13 mouse cellular contexts compared by ENCODE assay signal in the genomic region with DNA sequence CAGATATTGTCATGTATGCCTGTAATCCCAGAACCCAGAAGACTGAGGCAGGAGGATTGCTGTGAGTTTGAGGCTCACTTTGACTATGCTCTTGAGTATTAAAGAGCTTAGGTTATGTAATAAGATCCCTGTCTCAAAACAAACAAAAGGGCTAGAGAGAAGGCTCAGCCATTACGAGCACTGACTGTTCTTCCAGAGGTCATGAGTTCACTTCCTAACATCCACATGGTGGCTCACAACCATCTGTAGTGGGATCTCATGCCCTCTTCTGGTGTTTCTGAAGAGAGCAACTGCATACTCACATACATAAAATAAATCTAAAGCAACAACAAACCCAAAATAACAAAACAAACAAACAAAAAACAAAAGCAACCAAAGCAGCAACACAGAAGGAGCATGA. TPM values are rescaled to one million over a fixed set of nuclear protein-coding genes. Genes with fewer than 3 reads are reported as not detected.
DNase-seq lines count a peak whose midpoint lies in the region; ATAC-seq and TF ChIP-seq lines count a peak whose summit lies in the region.
"Had no signal": no experiment of that assay in that cellular context is flagged by ENCODE, and none has a peak within 500 bp of the region (broad histone marks: within the 10 kb centered on the region; RNA-seq: fewer than 3 reads in every experiment).

No protein-coding gene starts in this region.

- H3K4me2 ChIP-seq in heart, embryonic 15.5 days, result no peak overlapping the region
- no peak overlapping the region for H3K4me2 ChIP-seq in liver, embryonic 14.5 days (ENCODE audit: low read depth)
- H3K4me2 ChIP-seq in liver, embryonic 11.5 days, result no peak overlapping the region
- H3K4me2 ChIP-seq: forebrain, embryonic 13.5 days; limb, embryonic 13.5 days had no signal

- peak overlapping the region; percentile 89 for H3K27ac ChIP-seq in heart, embryonic 15.5 days
- no peak overlapping the region for H3K27ac ChIP-seq in liver, embryonic 14.5 days
- no peak overlapping the region for H3K27ac ChIP-seq in liver, embryonic 11.5 days (ENCODE audit: low read depth, low read length)
- H3K27ac ChIP-seq: forebrain, embryonic 13.5 days; limb, embryonic 13.5 days had no signal

- 63% methylated on average over 1 of the region's 1 CpGs for WGBS in heart, embryonic 15.5 days
- 55% methylated on average over 1 of the region's 1 CpGs for WGBS in liver, embryonic 14.5 days (ENCODE audit: insufficient replicate concordance)
- 36% methylated on average over 1 of the region's 1 CpGs for WGBS in liver, embryonic 11.5 days

- no peaks in the 10 kb centered on the region for H3K9me3 ChIP-seq in heart, embryonic 15.5 days (replicated peaks)
- H3K9me3 ChIP-seq in liver, embryonic 14.5 days (ENCODE audit: control insufficient read depth, low read length), result no peaks in the 10 kb centered on the region
- no peaks in the 10 kb centered on the region for H3K9me3 ChIP-seq in liver, embryonic 11.5 days (ENCODE audit: control insufficient read depth, low read length)
- H3K9me3 ChIP-seq: forebrain, embryonic 13.5 days; limb, embryonic 13.5 days had no signal

- H3K27me3 ChIP-seq in heart, embryonic 15.5 days, result no peaks in the 10 kb centered on the region
- H3K27me3 ChIP-seq in liver, embryonic 14.5 days (ENCODE audit: control insufficient read depth, insufficient read depth, low read length), result no peaks in the 10 kb centered on the region
- H3K27me3 ChIP-seq in liver, embryonic 11.5 days (replicated peaks; ENCODE audit: control insufficient read depth, insufficient read depth, low read length), result no peaks in the 10 kb centered on the region
- H3K27me3 ChIP-seq in splenic B cell, adult 2 months (ENCODE audit: control insufficient read depth, insufficient read depth, low read length, poor library complexity, severe bottlenecking), result no peaks in the 10 kb centered on the region
- H3K27me3 ChIP-seq: forebrain, embryonic 13.5 days; limb, embryonic 13.5 days; Patski had no signal

- no peak overlapping the region for H3K9ac ChIP-seq in heart, embryonic 15.5 days
- no peak overlapping the region for H3K9ac ChIP-seq in liver, embryonic 14.5 days (replicated peaks)
- H3K9ac ChIP-seq in liver, embryonic 11.5 days (ENCODE audit: low read depth, low read length), result no peak overlapping the region
- H3K9ac ChIP-seq: forebrain, embryonic 13.5 days; limb, embryonic 13.5 days had no signal

- peak; percentile 20 for DNase-seq in embryo, embryonic 10.5 days (ENCODE audit: low spot score)
- DNase-seq in embryo, embryonic 11 days, result no peak
- no peak for DNase-seq in heart, postnatal 4 days
- no peak for DNase-seq in liver, embryonic 14.5 days (ENCODE audit: low read depth in 3 of 3, low spot score in 3 of 3)
- no peak for DNase-seq in liver, embryonic 11.5 days (ENCODE audit: low spot score)
- peak; percentile 29 for DNase-seq in splenic B cell, adult 2 months (ENCODE audit: low read depth, low spot score)
- DNase-seq in ovary, postnatal 36 days (ENCODE audit: low spot score), result no peak
- DNase-seq: heart, postnatal 36 days; right cerebral cortex, postnatal 4 days had no signal

- no peak overlapping the region for H3K4me3 ChIP-seq in heart, embryonic 15.5 days
- H3K4me3 ChIP-seq in liver, embryonic 14.5 days (ENCODE audit: insufficient read depth in 1 of 2, low read depth in 2 of 2, low read length in 2 of 2), result no peak overlapping the region
- no peak overlapping the region for H3K4me3 ChIP-seq in liver, embryonic 11.5 days (ENCODE audit: low read depth, low read length)
- H3K4me3 ChIP-seq: forebrain, embryonic 13.5 days; limb, embryonic 13.5 days had no signal

- TF ChIP-seq EP300 in liver, embryonic 14.5 days (IDR thresholded peaks at IDR 0.05; ENCODE audit: low read depth), result no peak

- 0 out of 2 replicates have a peak, but pooled peaks cover 3% of the 10 kb centered on the region for H3K36me3 ChIP-seq in heart, embryonic 15.5 days
- H3K36me3 ChIP-seq in liver, embryonic 14.5 days (replicated peaks; ENCODE audit: control insufficient read depth, insufficient read depth, low read depth), result no peaks in the 10 kb centered on the region
- H3K36me3 ChIP-seq in liver, embryonic 11.5 days (ENCODE audit: control insufficient read depth, insufficient read depth, low read length), result no peaks in the 10 kb centered on the region
- H3K36me3 ChIP-seq in splenic B cell, adult 2 months (ENCODE audit: control insufficient read depth, insufficient read depth, low read length, poor library complexity, severe bottlenecking), result peaks cover 26% of the 10 kb centered on the region

- TF ChIP-seq CTCF in liver, embryonic 14.5 days (IDR thresholded peaks at IDR 0.05; ENCODE audit: low read depth), result peak; percentile 27; the same call in 1 of the 2 replicates

- no peak for ATAC-seq in heart, embryonic 15.5 days (replicated peaks; ENCODE audit: insufficient number of reproducible peaks, insufficient read depth, low FRiP score, low read depth)
- ATAC-seq in liver, embryonic 14.5 days (ENCODE audit: insufficient read depth), result no peak
- ATAC-seq in liver, embryonic 11.5 days (replicated peaks; ENCODE audit: low FRiP score), result no peak
- ATAC-seq: forebrain, embryonic 13.5 days; Patski had no signal

- H3K4me1 ChIP-seq in heart, embryonic 15.5 days (replicated peaks), result peaks cover 21% of the 10 kb centered on the region
- H3K4me1 ChIP-seq in liver, embryonic 14.5 days (replicated peaks; ENCODE audit: control insufficient read depth in 2 of 2, insufficient read depth in 2 of 2, low read length in 1 of 2), result no peaks in the 10 kb centered on the region
- no peaks in the 10 kb centered on the region for H3K4me1 ChIP-seq in liver, embryonic 11.5 days (replicated peaks; ENCODE audit: control insufficient read depth, insufficient read depth, low read length)
- H3K4me1 ChIP-seq: forebrain, embryonic 13.5 days; limb, embryonic 13.5 days had no signal

RNA-seq across cellular contexts. Expression of a gene that starts 21.7 kb away (rescaled TPM):
- polyA plus RNA-seq in heart, embryonic 15.5 days (2015; fragmentation: Nextera tagmentation; extraction: Ambion mirVana), result 32.9 and 33.3 TPM in 2 replicates
- 10 to 100 TPM; 26.4 to 33.4 TPM for total RNA-seq in heart, postnatal 4 days (2021)
- 28.8 and 31.4 TPM in 2 replicates for polyA plus RNA-seq in liver, embryonic 14.5 days (2012; rRNA removed)
- polyA plus RNA-seq in liver, embryonic 14.5 days (2014; fragmentation: Nextera tagmentation; extraction: Ambion mirVana), result 38.1 and 44.2 TPM in 2 replicates
- polyA plus RNA-seq in liver, embryonic 11.5 days (2014; fragmentation: Nextera tagmentation; extraction: Ambion mirVana), result 4.7 and 5.7 TPM in 2 replicates

RNA-seq across cellular contexts. Expression of a gene that starts 23.9 kb away (rescaled TPM):
- 8.0 and 8.9 TPM in 2 replicates for polyA plus RNA-seq in heart, embryonic 15.5 days (2015; fragmentation: Nextera tagmentation; extraction: Ambion mirVana)
- 10 to 100 TPM; 13.8 to 14.9 TPM for total RNA-seq in heart, postnatal 4 days (2021)
- polyA plus RNA-seq in liver, embryonic 14.5 days (2012; rRNA removed), result 2.2 and 3.7 TPM in 2 replicates
- 5.8 and 6.5 TPM in 2 replicates for polyA plus RNA-seq in liver, embryonic 14.5 days (2014; fragmentation: Nextera tagmentation; extraction: Ambion mirVana)
- polyA plus RNA-seq in liver, embryonic 11.5 days (2014; fragmentation: Nextera tagmentation; extraction: Ambion mirVana), result 15.8 and 16.5 TPM in 2 replicates

Comparison
In these comparisons a context has a peak if more than half of its experiments do, and no peak if none do; other contexts are left out.
1. DNase-seq: peak in embryo, embryonic 10.5 days (single experiment) and splenic B cell, adult 2 months (single experiment); none in embryo, embryonic 11 days (single experiment), heart, postnatal 4 days (single experiment), liver, embryonic 14.5 days (0 of 3), liver, embryonic 11.5 days (single experiment) and ovary, postnatal 36 days (single experiment).